Mouse (Mus musculus) forebrain, embryonic 11.5 days (tissue): Measurements from ENCODE around the gene Txlnb. TPM values are rescaled to one million over a fixed set of nuclear protein-coding genes. Genes with fewer than 3 reads are reported as not detected.
"Not testable (repeated sequence)": the region's sequence is repeated elsewhere in the genome, so short reads cannot be mapped to it uniquely, and the experiment has no call there.

ENCODE experiments used
- ATAC-seq: fragments of 200-750 bp; cut with Nextera tagmentation; replicated peaks from 2 replicates; pipeline ENCODE4 v1.8.0; 2017; ENCODE audit warnings: moderate TSS enrichment; ENCODE audit not compliant: low FRiP score
- DNase-seq: peaks from one replicate; pipeline ENCODE4 v3.0.0-alpha.2; 2017; ENCODE audit warnings: low spot score
- H3K27ac ChIP-seq: fragments of 300-500 bp; sonication (generic); 2 replicates; pipeline ENCODE4 v1.5.1; 2014; ENCODE audit warnings: low read depth, low read length
- H3K27me3 ChIP-seq: fragments of 300-500 bp; sonication (generic); 2 replicates; pipeline ENCODE4 v1.6.1; 2014; ENCODE audit warnings: mild to moderate bottlenecking, low read length, mixed read lengths; ENCODE audit not compliant: control insufficient read depth, insufficient read depth
- H3K36me3 ChIP-seq: fragments of 300-500 bp; sonication (generic); 2 replicates; pipeline ENCODE4 v1.6.1; 2014; ENCODE audit warnings: mild to moderate bottlenecking, low read length, moderate library complexity, mixed read lengths; ENCODE audit not compliant: control insufficient read depth, insufficient read depth
- H3K4me1 ChIP-seq: fragments of 300-500 bp; sonication (generic); replicated peaks from 2 replicates; pipeline ENCODE4 v1.6.1; 2014; ENCODE audit warnings: low read length, mixed read lengths; ENCODE audit not compliant: control insufficient read depth, insufficient read depth
- H3K4me2 ChIP-seq: fragments of 300-500 bp; sonication (generic); 2 replicates; pipeline ENCODE4 v1.6.1; 2014; ENCODE audit warnings: low read depth, mild to moderate bottlenecking, low read length, moderate library complexity, mixed read lengths; ENCODE audit not compliant: severe bottlenecking
- H3K4me3 ChIP-seq: fragments of 300-500 bp; sonication (generic); 2 replicates; pipeline ENCODE4 v1.5.1; 2014; ENCODE audit warnings: low read depth, low read length
- H3K9ac ChIP-seq: fragments of 300-500 bp; sonication (generic); 2 replicates; pipeline ENCODE4 v1.6.1; 2014; ENCODE audit warnings: low read length
- H3K9me3 ChIP-seq: fragments of 300-500 bp; sonication (generic); 2 replicates; pipeline ENCODE4 v1.6.1; 2016; ENCODE audit warnings: low read length, mixed read lengths; ENCODE audit not compliant: control insufficient read depth
- WGBS: fragments of 180-500 bp; shearing (Covaris S2); extraction: QIAGEN DNeasy Blood & Tissue Kit; methylation state at CpG from one replicate; pipeline ENCODE4 v1.1.7; 2014; 5-methylcytosine and 5-hydroxymethylcytosine counted together
- polyA plus RNA-seq: library from polyadenylated mRNA; unstranded; fragments of >200 nt; fragmentation: Nextera tagmentation; extraction: Ambion mirVana; gene quantifications from 2 replicates; pipeline ENCODE4 v1.2.1, GENCODE M21; 2014

Txlnb gene
- polyA plus RNA-seq, 1 experiment from 2014 or later: 2.2 TPM

DNA sequence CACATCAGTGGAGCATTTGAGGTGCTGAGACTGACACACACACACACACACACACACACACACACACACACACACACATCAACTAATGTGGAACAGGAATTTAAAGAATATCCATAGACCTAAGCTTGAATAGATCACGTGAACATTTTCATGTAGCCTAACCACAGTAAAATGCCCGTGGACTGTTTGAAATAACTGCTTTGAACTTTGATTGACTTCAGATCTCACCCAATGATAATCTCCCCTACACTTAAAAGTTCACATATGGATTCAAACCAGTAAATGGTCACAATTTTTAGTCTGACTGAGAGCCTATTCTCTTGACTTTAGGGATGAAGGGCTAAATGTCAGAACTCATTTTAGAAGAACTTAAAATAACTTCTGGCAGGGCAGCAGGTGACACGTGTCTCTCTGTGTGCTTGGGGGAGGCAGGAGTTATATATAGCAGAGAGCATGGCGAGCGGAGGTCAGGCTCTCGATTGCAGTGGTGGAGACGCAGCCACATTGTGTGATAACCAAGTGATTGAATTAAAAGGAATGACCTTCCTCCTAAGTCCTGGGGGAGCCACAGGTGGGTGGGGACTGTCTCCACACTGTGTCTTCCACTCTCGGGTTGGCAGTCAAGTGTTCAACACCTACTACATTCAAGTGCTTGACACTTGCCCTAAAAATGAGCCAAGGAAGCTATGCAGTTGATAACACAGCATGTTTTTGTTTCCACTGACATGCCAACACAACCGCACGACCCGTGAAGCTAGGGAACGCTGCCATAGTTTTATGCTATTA lies 1.0 kb downstream of the Txlnb start:
- DNase-seq: no peak

DNA sequence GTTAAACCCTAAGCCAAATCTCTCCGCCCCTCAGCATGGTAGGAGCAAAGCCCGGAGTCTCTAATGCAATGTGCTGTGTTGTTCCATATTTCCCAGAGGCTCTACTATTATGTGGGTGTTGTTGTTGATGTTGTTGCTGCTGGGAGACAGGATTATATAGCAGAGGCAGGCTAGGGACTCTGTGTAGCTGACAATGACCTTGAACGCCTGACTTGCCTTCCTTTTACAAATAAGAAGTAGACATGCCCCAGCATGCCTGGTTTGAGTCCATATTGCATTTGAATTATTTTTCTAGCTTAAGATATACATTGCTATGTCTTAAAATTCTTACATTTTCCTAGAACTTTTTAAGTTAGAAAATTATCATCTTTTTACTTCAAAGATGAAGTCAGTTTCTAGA lies 1.7 kb downstream of the Txlnb start:
- ATAC-seq (no peak), DNase-seq (no peak)
- Histone ChIP-seq H3K4me3 (no peak overlapping the region), H3K4me1 (0 out of 2 replicates have a peak, but pooled peaks cover 2% of the 10 kb centered on the region), H3K36me3 (no peaks in the 10 kb centered on the region), H3K27me3 (no peaks in the 10 kb centered on the region), H3K9ac (no peak overlapping the region), H3K4me2 (no peak overlapping the region), H3K27ac (no peak overlapping the region), H3K9me3 (no peaks in the 10 kb centered on the region)
- 85% methylated on average over 3 of the region's 3 CpGs for WGBS

More for the DNA sequence above, 1.0 kb downstream of the Txlnb start:
- H3K9ac ChIP-seq: no peak overlapping the region
- no peak overlapping the region; the same call in 1 of the 2 replicates for H3K4me2 ChIP-seq
- H3K9me3 ChIP-seq: no peaks in the 10 kb centered on the region
- 0 out of 2 replicates have a peak, but pooled peaks cover 2% of the 10 kb centered on the region for H3K4me1 ChIP-seq
- no peaks in the 10 kb centered on the region for H3K27me3 ChIP-seq
- H3K27ac ChIP-seq: no peak overlapping the region
- no peak overlapping the region for H3K4me3 ChIP-seq
- WGBS: 76% methylated on average over 12 of the region's 12 CpGs
- no peak for ATAC-seq
- no peaks in the 10 kb centered on the region for H3K36me3 ChIP-seq

- Histone ChIP-seq H3K4me2 (no peak overlapping the region), H3K4me3 (no peak overlapping the region), H3K27me3 (no peaks in the 10 kb centered on the region), H3K36me3 (no peaks in the 10 kb centered on the region), H3K27ac (no peak overlapping the region), H3K4me1 (no peaks in the 10 kb centered on the region), H3K9ac (no peak overlapping the region), H3K9me3 (no peaks in the 10 kb centered on the region)
- WGBS: 88% methylated on average over 2 of the region's 2 CpGs
- ATAC-seq (no peak), DNase-seq (no peak)
Observed at GRCm38 (mm10) chr10:17801788-17802187, 5.8 kb downstream of the Txlnb start.

- Histone ChIP-seq H3K36me3 (no peaks in the 10 kb centered on the region), H3K9ac (no peak overlapping the region), H3K4me3 (no peak overlapping the region), H3K4me1 (no peaks in the 10 kb centered on the region), H3K27me3 (no peaks in the 10 kb centered on the region), H3K4me2 (no peak overlapping the region), H3K27ac (no peak overlapping the region), H3K9me3 (no peaks in the 10 kb centered on the region)
- ATAC-seq (no peak), DNase-seq (no peak)
- whole genome bisulfite sequencing: 74% methylated on average over 1 of the region's 1 CpGs
Observed at GRCm38 (mm10) chr10:17808526-17808925, 12.5 kb downstream of the Txlnb start.

DNA sequence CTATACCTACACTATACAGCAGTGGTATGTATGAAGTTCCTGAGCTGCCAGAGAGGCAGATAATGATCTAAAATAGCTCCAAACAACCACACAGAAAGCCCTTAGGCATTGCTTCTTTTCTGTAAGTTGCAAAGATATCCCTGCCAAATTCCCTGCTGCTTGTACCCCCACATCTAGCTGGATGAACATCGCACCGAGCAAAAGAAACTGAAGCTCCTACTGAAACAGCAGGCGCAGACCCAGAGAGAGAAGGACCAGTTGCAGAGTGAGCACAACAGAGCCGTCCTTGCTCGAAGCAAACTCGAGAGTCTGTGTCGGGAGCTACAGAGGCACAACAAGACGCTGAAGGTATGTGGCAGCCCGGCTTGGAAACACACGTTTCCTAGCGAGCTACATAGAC lies 19.0 kb downstream of the Txlnb start:
- H3K4me3 ChIP-seq: no peak overlapping the region
- DNase-seq: no peak
- WGBS: 83% methylated on average over 11 of the region's 11 CpGs
- H3K4me2 ChIP-seq: no peak overlapping the region
- H3K9ac ChIP-seq: no peak overlapping the region
- no peaks in the 10 kb centered on the region for H3K4me1 ChIP-seq
- no peaks in the 10 kb centered on the region for H3K36me3 ChIP-seq
- ATAC-seq: no peak
- no peaks in the 10 kb centered on the region for H3K27me3 ChIP-seq
- H3K9me3 ChIP-seq: no peaks in the 10 kb centered on the region
- no peak overlapping the region for H3K27ac ChIP-seq

- DNase-seq, H3K27me3 ChIP-seq, H3K27ac ChIP-seq, H3K4me3 ChIP-seq, H3K9me3 ChIP-seq, H3K36me3 ChIP-seq, H3K4me2 ChIP-seq, H3K9ac ChIP-seq, ATAC-seq, H3K4me1 ChIP-seq: not testable (repeated sequence)
- WGBS: 74% methylated on average over 7 of the region's 7 CpGs
Observed at GRCm38 (mm10) chr10:17820422-17820821, 24.4 kb downstream of the Txlnb start.

DNA sequence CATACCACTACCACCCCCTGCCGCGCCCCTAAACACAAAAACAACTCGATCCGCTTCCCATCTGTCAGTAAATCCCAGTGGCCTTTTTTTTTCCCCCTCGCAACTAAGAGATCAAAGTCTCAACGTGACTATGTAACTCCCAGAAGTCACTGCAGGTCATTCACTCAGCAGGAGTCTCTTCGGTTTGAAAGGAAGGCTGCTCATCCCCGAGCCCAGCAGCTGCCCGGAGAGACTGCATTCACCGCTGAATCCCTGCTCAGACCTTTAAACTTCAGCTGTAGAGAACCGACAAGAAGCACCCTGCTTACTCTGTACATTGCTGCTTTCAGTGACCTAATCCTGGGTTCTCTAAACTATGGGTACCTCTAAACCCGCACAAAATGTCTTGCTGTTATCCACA lies 31.4 kb downstream of the Txlnb start:
- DNase-seq: peak; percentile 63
- WGBS: 1% methylated on average over 12 of the region's 12 CpGs
- H3K27me3 ChIP-seq: no peaks in the 10 kb centered on the region
- 0 out of 2 replicates have a peak overlapping the region, but pooled peaks have one; percentile 21 for H3K27ac ChIP-seq
- H3K4me2 ChIP-seq: peak overlapping the region; percentile 20; the same call in 1 of the 2 replicates
- no peak overlapping the region for H3K4me3 ChIP-seq
- 0 out of 2 replicates have a peak overlapping the region, but pooled peaks have one; percentile 10 for H3K9ac ChIP-seq
- no peaks in the 10 kb centered on the region for H3K9me3 ChIP-seq
- no peaks in the 10 kb centered on the region for H3K36me3 ChIP-seq
- ATAC-seq: peak; percentile 65
- H3K4me1 ChIP-seq: peaks cover 3% of the 10 kb centered on the region; the same call in 1 of the 2 replicates

DNA sequence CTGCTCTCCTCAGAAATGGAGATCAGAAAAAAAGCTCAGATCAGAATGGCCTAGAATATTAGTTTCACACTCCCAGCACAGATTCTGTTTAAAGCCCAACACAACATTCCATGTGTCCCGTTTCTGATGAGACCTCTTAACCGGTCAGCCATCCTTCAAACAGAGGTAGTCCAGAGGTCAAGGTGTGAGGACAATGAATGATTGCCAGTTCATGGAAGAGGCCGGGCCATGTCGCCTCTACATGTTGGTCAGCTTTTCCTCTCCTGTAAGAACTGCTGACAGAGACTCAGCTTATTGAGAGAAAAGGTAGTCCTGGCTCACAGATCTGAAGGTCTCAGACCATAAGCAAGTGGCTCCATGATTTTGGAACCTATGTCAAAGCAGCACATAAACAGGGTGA lies 33.2 kb downstream of the Txlnb start:
- no peaks in the 10 kb centered on the region for H3K9me3 ChIP-seq
- no peaks in the 10 kb centered on the region for H3K36me3 ChIP-seq
- H3K27me3 ChIP-seq: no peaks in the 10 kb centered on the region
- H3K27ac ChIP-seq: no peak overlapping the region
- 90% methylated on average over 4 of the region's 4 CpGs for WGBS
- no peak overlapping the region for H3K4me2 ChIP-seq
- H3K9ac ChIP-seq: no peak overlapping the region
- H3K4me1 ChIP-seq: peaks cover 3% of the 10 kb centered on the region; the same call in 1 of the 2 replicates
- DNase-seq: no peak
- no peak for ATAC-seq
- H3K4me3 ChIP-seq: no peak overlapping the region

- Histone ChIP-seq H3K9me3 (no peaks in the 10 kb centered on the region), H3K9ac (no peak overlapping the region), H3K27ac (no peak overlapping the region), H3K4me3 (no peak overlapping the region), H3K27me3 (no peaks in the 10 kb centered on the region), H3K36me3 (no peaks in the 10 kb centered on the region), H3K4me1 (peaks cover 3% of the 10 kb centered on the region; the same call in 1 of the 2 replicates), H3K4me2 (no peak overlapping the region)
- DNase-seq (no peak), ATAC-seq (peak; percentile 60)
- WGBS: 15% methylated on average over 3 of the region's 3 CpGs
Observed at GRCm38 (mm10) chr10:17831041-17831440, 35.0 kb downstream of the Txlnb start.
